Mouse (Mus musculus) spleen, adult 2 months (tissue): ENCODE measurements around the gene Casp9.

Experiments
- CTCF ChIP-seq: fragments of 200-500 bp; IDR thresholded peaks from 2 replicates; pipeline ENCODE4 v1.5.1; 2011; ENCODE audit warnings: mild to moderate bottlenecking, inconsistent platforms; ENCODE audit not compliant: insufficient read depth, insufficient read length, insufficient replicate concordance; ENCODE audit errors: extremely low read depth
- POLR2A ChIP-seq: fragments of 200-500 bp; IDR thresholded peaks from 2 replicates; pipeline ENCODE4 v1.6.1; 2011; ENCODE audit warnings: low read depth, low read length, inconsistent platforms

GRCm38 (mm10) chr4:141828177-141828576 lies 34.8 kb downstream of the Casp9 start:
- TF ChIP-seq POLR2A, result no peak
- TF ChIP-seq CTCF, result no peak
